Mouse (Mus musculus) gastrocnemius, postnatal 36 days (tissue): ENCODE data around the gene Olfr1089. TPM values are rescaled to one million over a fixed set of nuclear protein-coding genes. Genes with fewer than 3 reads are reported as not detected.

ENCODE experiments used
- DNase-seq, 2 experiments: peaks; one replicate each; pipeline ENCODE4 v3.0.0; 2022
- intact Hi-C: fragments of 180-260 bp; cut with DNase I; formaldehyde crosslinking; loops from one replicate; pipeline ENCODE4 v1.15.1; 2025
- long read RNA-seq, 2 experiments: library from polyadenylated mRNA; stranded (forward); transcript quantifications; one replicate each; pipeline ENCODE4 v2.0.0; 2021
- total RNA-seq, 2 experiments: library from RNA; stranded (reverse); gene quantifications; 2 replicates each; pipeline ENCODE4 v1.2.3; 2021

Gene Olfr1089
- total RNA-seq = not detected
- long read RNA-seq, experiment 1 = 0 reads
- long read RNA-seq, experiment 2 = 0 reads

GRCm38 (mm10) chr2:86733601-86734000 is at the start of gene Olfr1089:
Gene Olfr1089, minus strand, starts transcription at chr2:86733701.
- no peak for DNase-seq
- intact Hi-C loops = no loop called here

DNA sequence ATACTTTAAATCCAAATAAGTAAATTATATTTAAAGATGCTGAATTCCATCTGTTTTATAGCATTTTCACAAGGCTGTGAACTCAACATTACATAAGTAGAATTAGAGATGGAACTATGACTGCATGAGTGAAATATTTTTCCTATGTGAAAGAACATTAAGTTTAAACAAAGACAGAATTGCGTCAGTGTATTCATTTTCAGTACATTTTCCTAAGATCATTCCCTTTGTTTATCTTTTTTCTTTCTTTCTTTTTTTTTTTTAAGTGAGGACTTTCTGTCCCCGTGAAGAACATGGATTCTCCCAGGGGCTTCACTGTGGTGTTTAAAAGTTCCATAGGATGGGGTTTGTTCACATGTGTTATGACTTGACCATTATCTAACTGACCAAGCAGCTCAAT is 48.7 kb upstream of the Olfr1089 start, which contains the start of gene Olfr1093:
Gene Olfr1093, plus strand, starts transcription at position 301 of the 400 bp plus-strand sequence.
- intact Hi-C loops = no loop called here
- no peak for DNase-seq

DNA sequence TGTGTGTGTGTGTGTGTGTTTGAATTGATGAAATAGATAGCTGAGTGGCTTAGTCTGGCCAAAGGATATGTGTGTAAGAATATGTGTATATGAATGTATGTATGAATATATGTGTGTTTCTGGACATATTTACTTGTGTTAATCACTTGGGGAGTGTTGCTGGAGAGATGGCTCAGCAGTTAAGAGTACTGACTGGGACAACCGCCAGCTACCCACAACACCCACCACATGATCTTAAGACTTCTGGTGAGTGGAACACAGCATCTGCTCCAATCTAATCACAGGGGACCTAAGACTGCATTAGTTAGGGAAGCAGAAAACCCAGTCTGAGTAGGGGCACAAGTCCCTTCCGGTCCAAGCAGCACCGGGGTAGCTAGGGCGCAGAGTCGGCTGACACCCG is 27.5 kb upstream of the Olfr1089 start:
- intact Hi-C loops = no loop called here
- no peak for DNase-seq

- DNase-seq = no peak
- intact Hi-C loops = no loop called here
These were observed 25.4 kb upstream of the Olfr1089 start, which contains the start of gene Olfr1090 for GRCm38 (mm10) chr2:86758893-86759292. Gene Olfr1090, minus strand, starts transcription at chr2:86758993.

DNA sequence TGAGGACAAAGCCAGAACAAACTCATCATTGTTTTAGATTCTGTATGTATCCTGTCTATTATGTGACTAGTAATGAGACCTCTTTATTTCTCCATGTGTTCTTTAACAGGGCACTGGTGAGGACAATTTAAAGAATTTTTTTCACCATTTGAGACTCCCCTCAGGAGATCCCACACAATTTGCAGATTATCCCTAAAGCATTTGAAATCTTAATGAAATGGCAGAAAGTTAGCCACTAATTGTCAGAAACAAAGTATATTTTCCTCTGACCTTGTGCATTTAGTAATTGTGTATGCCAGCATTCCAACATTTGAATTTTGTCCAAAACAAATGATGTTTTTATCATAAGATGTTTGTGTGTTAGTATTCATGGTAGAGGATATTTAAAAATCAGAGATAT is 35.2 kb downstream of the Olfr1089 start, which contains the start of gene Olfr1087:
Gene Olfr1087, minus strand, starts transcription at position 101 of the 400 bp plus-strand sequence.
- DNase-seq = no peak
- intact Hi-C loops = no loop called here

Other genes starting within 250 kb of the Olfr1089 start
- gene Olfr228, start 246.3 kb downstream of the Olfr1089 start, total RNA-seq = not detected
- not detected for gene Olfr1076, start 225.2 kb downstream of the Olfr1089 start, total RNA-seq
- gene Olfr1079, start 191.2 kb downstream of the Olfr1089 start, total RNA-seq = not detected
- gene Olfr1080, start 175.5 kb downstream of the Olfr1089 start, total RNA-seq = not detected
- gene Olfr1082, start 134.7 kb downstream of the Olfr1089 start, total RNA-seq = not detected
- gene Olfr1084, start 94.0 kb downstream of the Olfr1089 start, total RNA-seq = not detected
- not detected for gene Olfr1085, start 71.7 kb downstream of the Olfr1089 start, total RNA-seq
- not detected for gene Olfr1086, start 53.6 kb downstream of the Olfr1089 start, total RNA-seq
- gene Olfr1087, start 35.3 kb downstream of the Olfr1089 start, total RNA-seq = not detected
- not detected for gene Olfr1090, start 25.3 kb upstream of the Olfr1089 start, total RNA-seq
- gene Olfr1093, start 48.8 kb upstream of the Olfr1089 start, total RNA-seq = not detected
- gene Olfr141, start 76.3 kb upstream of the Olfr1089 start, total RNA-seq = not detected
- not detected for gene Olfr1094, start 91.0 kb upstream of the Olfr1089 start, total RNA-seq
- not detected for gene Olfr1095, start 118.0 kb upstream of the Olfr1089 start, total RNA-seq
- gene Gm13723, start 141.1 kb upstream of the Olfr1089 start, total RNA-seq = not detected
- gene Olfr1097, start 158.5 kb upstream of the Olfr1089 start, total RNA-seq = not detected
- not detected for gene Olfr1098, start 190.8 kb upstream of the Olfr1089 start, total RNA-seq
- gene Olfr1099, start 227.0 kb upstream of the Olfr1089 start, total RNA-seq = not detected
- gene Olfr1100, start 246.3 kb upstream of the Olfr1089 start, total RNA-seq = not detected